Mouse (Mus musculus) liver, adult 2 months (tissue): ENCODE measurements around the gene Ncstn.

ENCODE experiments used
- CTCF ChIP-seq: fragments of 200-500 bp; IDR thresholded peaks from 2 replicates; pipeline ENCODE4 v1.5.1; 2011; ENCODE audit warnings: low read depth, low read length, control low read depth
- POLR2A ChIP-seq: fragments of 200-500 bp; IDR thresholded peaks from 2 replicates; pipeline ENCODE4 v1.6.1; 2011; ENCODE audit warnings: low read length, control low read depth; ENCODE audit not compliant: insufficient read depth; ENCODE audit errors: extremely low read depth

DNA sequence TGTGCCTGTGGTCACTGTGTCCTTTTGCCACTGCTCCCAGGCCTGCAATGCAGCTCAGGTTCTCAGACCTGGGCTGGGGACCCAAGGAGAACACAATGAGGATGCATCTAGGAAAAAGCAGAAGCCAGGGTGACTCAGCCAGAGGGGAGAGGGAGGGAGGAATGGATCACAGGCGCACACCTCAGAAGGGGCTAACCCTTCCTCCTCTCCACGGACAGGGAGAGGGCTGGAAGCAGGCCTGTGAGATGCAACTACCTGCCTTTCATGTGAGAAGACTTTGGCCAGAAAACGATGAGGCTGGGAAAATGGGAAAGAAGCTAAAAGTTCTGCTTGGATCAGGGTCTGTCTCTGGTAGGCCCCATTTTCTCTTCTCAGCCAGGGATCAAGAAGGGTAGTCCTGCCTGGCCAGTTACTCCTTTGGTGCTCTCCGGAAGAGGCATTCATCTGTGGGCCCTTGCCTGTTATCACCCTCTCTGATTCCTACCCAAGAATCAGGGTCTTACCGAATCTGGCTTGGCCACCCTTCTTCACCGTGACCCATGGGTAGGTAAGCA is 65.0 kb downstream of the Ncstn start:
- TF ChIP-seq POLR2A: no peak
- TF ChIP-seq CTCF: no peak
